ENCODE assay signal across 8 mouse cellular contexts in the genomic region with DNA sequence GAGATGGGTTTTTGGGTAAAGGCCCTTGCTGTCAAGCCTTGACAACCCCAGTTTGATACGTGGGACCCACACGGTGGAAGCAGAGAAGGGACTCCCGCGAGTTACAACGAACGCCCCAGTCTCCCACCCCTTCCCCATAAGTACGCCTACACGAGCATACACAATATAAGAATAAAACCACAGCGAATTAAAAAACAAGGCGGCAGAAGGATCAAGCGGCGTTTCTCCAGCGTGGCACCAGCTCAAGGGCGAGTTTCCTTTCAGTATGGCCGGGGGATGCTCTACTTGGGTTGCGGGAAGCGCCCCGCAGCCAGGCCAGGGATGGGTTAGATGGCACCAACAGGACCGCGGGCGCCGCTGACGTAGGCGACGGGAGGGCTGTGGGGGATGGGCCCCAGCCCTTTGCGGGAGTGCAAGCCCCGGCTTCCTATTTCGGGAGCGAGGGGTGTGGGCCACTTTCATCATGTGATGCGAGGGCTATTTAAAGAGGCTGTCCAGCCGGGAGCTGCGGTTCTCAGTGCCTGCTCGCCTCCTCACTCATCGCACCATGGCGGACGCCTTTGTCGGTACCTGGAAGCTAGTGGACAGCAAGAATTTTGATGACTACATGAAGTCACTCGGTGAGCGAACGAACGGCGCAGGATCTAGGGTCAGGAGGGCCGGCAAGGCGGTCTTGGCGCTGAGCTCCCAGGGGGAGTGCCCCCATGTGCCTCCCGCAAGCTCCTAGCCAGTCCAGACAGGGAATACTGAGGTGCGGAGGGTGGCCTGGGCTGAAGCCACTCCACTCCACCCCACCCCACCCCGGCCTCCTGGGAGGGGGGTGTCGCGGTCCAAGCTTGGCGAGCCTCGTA. TPM values are rescaled to one million over a fixed set of nuclear protein-coding genes. Genes with fewer than 3 reads are reported as not detected.
DNase-seq lines count a peak whose midpoint lies in the region; ATAC-seq lines count a peak whose summit lies in the region.

TSS of gene Fabp3 (plus strand) at position 365 of the 851 bp plus-strand sequence.
TSS of gene Gm10570 (minus strand) at position 444 of the 851 bp plus-strand sequence.

- peak within 1 kb of the TSS; percentile 59 for H3K4me3 ChIP-seq in hindbrain, embryonic 14.5 days (replicated peaks; ENCODE audit: low read length)

- H3K9me3 ChIP-seq in hindbrain, embryonic 14.5 days (ENCODE audit: control insufficient read depth, low read length) = no peaks in the 10 kb centered on the region

- peak; percentile 43 for DNase-seq in adrenal gland, postnatal 25 days
- peak; percentile 82 to 90 for DNase-seq in cerebellum, postnatal 25 days
- peak; percentile 76 to 82 for DNase-seq in frontal cortex, postnatal 36 days (ENCODE audit: low spot score in 2 of 2)
- peak; percentile 69 for DNase-seq in hindbrain, embryonic 14.5 days (ENCODE audit: low spot score)
- peak; percentile 73 for DNase-seq in left cerebral cortex, adult 11 months (ENCODE audit: low spot score)
- DNase-seq in lung, postnatal 4 days = peak; percentile 38 to 57
- DNase-seq in right cerebral cortex, postnatal 36 days (ENCODE audit: low spot score in 2 of 2) = peak; percentile 71 to 79
- no peak for DNase-seq in MN1 (ENCODE audit: low spot score)

- peaks cover 13% of the 10 kb centered on the region for H3K27me3 ChIP-seq in hindbrain, embryonic 14.5 days (ENCODE audit: control insufficient read depth, insufficient read depth, low read length)

- WGBS in hindbrain, embryonic 14.5 days = under 1% methylated on average over 51 of the region's 52 CpGs

- H3K4me2 ChIP-seq in hindbrain, embryonic 14.5 days (replicated peaks) = peak within 1 kb of the TSS; percentile 95

- H3K9ac ChIP-seq in hindbrain, embryonic 14.5 days = peak within 1 kb of the TSS; percentile 84

- ATAC-seq in hindbrain, embryonic 14.5 days (ENCODE audit: low FRiP score) = peak; percentile 63

- peaks cover 11% of the 10 kb centered on the region; the same call in 1 of the 2 replicates for H3K36me3 ChIP-seq in hindbrain, embryonic 14.5 days (replicated peaks; ENCODE audit: control insufficient read depth, insufficient read depth)

- H3K4me1 ChIP-seq in hindbrain, embryonic 14.5 days (replicated peaks; ENCODE audit: control insufficient read depth, insufficient read depth, low read length) = peaks cover 11% of the 10 kb centered on the region

- peak within 1 kb of the TSS; percentile 49 for H3K27ac ChIP-seq in hindbrain, embryonic 14.5 days

RNA-seq across cellular contexts. Expression of gene Fabp3, which starts in this region (rescaled TPM):
- 44.7 and 45.0 TPM in 2 replicates for total RNA-seq in adrenal gland, postnatal 25 days (2021)
- 272 and 285 TPM in 2 replicates for polyA plus RNA-seq in hindbrain, embryonic 14.5 days (2014; fragmentation: Nextera tagmentation; extraction: Ambion mirVana)

RNA-seq across cellular contexts. Expression of gene Gm10570, which starts in this region (rescaled TPM):
- total RNA-seq in adrenal gland, postnatal 25 days (2021) = not detected in 2 replicates
- 0.46 TPM in 1 of 2 replicates, not detected in the other for polyA plus RNA-seq in hindbrain, embryonic 14.5 days (2014; fragmentation: Nextera tagmentation; extraction: Ambion mirVana)
